Mouse (Mus musculus) neural tube, embryonic 11.5 days (tissue): Measurements from ENCODE around the gene Tctn3. TPM values are rescaled to one million over a fixed set of nuclear protein-coding genes. Genes with fewer than 3 reads are reported as not detected.
"Not testable (repeated sequence)": the region's sequence is repeated elsewhere in the genome, so short reads cannot be mapped to it uniquely, and the experiment has no call there.

Source experiments
- ATAC-seq: fragments of 200-750 bp; cut with Nextera tagmentation; 2 replicates; pipeline ENCODE4 v1.8.0; 2017; ENCODE audit warnings: moderate number of reproducible peaks, mild to moderate bottlenecking, moderate TSS enrichment, moderate library complexity; ENCODE audit not compliant: insufficient read depth, low FRiP score, low TSS enrichment
- DNase-seq: peaks from one replicate; pipeline ENCODE4 v3.0.0-alpha.2; 2015; ENCODE audit warnings: low spot score
- H3K27ac ChIP-seq: fragments of 300-500 bp; sonication (generic); 2 replicates; pipeline ENCODE4 v1.5.1; 2014; ENCODE audit warnings: low read depth, mild to moderate bottlenecking, low read length
- H3K27me3 ChIP-seq: fragments of 300-500 bp; sonication (generic); 2 replicates; pipeline ENCODE4 v1.6.1; 2014; ENCODE audit warnings: mild to moderate bottlenecking, low read length, mixed read lengths; ENCODE audit not compliant: control insufficient read depth, insufficient read depth
- H3K36me3 ChIP-seq: fragments of 300-500 bp; sonication (generic); 2 replicates; pipeline ENCODE4 v1.6.1; 2014; ENCODE audit warnings: mild to moderate bottlenecking, low read length, moderate library complexity, mixed read lengths; ENCODE audit not compliant: control insufficient read depth, insufficient read depth
- H3K4me1 ChIP-seq: fragments of 300-500 bp; sonication (generic); 2 replicates; pipeline ENCODE4 v1.6.1; 2014; ENCODE audit warnings: low read length, mixed read lengths; ENCODE audit not compliant: control insufficient read depth, insufficient read depth
- H3K4me2 ChIP-seq: fragments of 300-500 bp; sonication (generic); 2 replicates; pipeline ENCODE4 v1.6.1; 2014; ENCODE audit warnings: low read depth, mild to moderate bottlenecking, moderate library complexity
- H3K4me3 ChIP-seq: fragments of 300-500 bp; sonication (generic); 2 replicates; pipeline ENCODE4 v1.5.1; 2014; ENCODE audit warnings: low read depth, low read length
- H3K9ac ChIP-seq: fragments of 300-500 bp; sonication (generic); 2 replicates; pipeline ENCODE4 v1.6.1; 2014; ENCODE audit warnings: mild to moderate bottlenecking, low read length
- H3K9me3 ChIP-seq: fragments of 300-500 bp; sonication (generic); 2 replicates; pipeline ENCODE4 v1.6.1; 2016; ENCODE audit warnings: low read length; ENCODE audit not compliant: control insufficient read depth
- WGBS: fragments of 180-500 bp; shearing (Covaris S2); extraction: QIAGEN DNeasy Blood & Tissue Kit; methylation state at CpG from one replicate; pipeline ENCODE4 v1.1.7; 2014; 5-methylcytosine and 5-hydroxymethylcytosine counted together
- polyA plus RNA-seq: library from polyadenylated mRNA; unstranded; fragments of >200 nt; fragmentation: Nextera tagmentation; extraction: Ambion mirVana; gene quantifications from 2 replicates; pipeline ENCODE4 v1.2.1, GENCODE M21; 2014

Gene Tctn3
- polyA plus RNA-seq, 1 experiment from 2014 or later: 10.0 TPM

DNA sequence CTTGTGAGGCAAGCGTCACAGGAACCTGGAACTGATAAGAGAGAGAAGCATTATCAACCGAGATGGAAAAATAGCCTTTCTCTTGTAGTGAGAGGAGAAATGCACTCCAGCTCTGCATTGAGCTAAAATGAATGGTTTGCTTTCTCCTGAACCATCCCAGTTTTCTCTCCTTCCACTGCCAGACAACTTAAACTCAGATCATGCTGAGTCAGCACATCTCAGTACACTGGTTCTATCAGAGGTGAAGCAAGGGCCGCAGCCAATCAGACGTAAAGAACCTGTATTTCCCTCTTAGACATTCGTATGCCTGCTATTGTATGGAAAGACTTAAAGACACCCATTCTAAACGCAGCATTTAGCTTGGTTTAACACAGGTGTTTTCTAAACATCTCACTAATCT lies 4.4 kb downstream of the Tctn3 start:
- DNase-seq: no peak
- Histone ChIP-seq H3K27ac (no peak overlapping the region), H3K4me2 (no peak overlapping the region), H3K4me3 (no peak overlapping the region), H3K27me3 (no peaks in the 10 kb centered on the region), H3K9ac (no peak overlapping the region), H3K36me3 (peaks cover 6% of the 10 kb centered on the region), H3K9me3 (no peaks in the 10 kb centered on the region), H3K4me1 (peaks cover 5% of the 10 kb centered on the region)
- no peak for ATAC-seq
- 89% methylated on average over 6 of the region's 6 CpGs for WGBS

DNA sequence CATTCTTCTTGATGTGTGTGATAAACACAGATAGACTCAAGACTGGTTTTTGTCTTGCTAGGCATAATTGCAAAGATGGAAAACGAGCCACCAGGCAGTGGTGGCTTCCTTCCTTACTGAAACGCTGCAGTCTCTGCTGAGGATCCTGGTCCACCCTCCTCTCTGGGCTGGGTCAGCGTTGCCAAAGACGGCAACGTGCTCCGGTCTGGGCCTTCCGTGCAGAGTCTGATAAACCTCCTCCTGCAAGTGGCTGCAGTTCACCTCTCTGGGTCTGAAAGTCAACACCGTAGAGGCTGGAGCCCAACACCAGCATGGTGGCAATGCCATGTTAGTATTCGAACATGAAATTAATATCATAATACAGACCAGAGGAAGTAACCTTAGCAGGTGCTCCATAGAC lies 6.8 kb downstream of the Tctn3 start:
- Histone ChIP-seq H3K4me1 (no peaks in the 10 kb centered on the region), H3K9me3 (no peaks in the 10 kb centered on the region), H3K4me2 (no peak overlapping the region), H3K9ac (no peak overlapping the region), H3K4me3 (no peak overlapping the region), H3K27ac (no peak overlapping the region), H3K36me3 (peaks cover 6% of the 10 kb centered on the region), H3K27me3 (no peaks in the 10 kb centered on the region)
- ATAC-seq (no peak), DNase-seq (no peak)
- 94% methylated on average over 9 of the region's 9 CpGs for WGBS

GRCm38 (mm10) chr19:40601870-40602269 lies 10.2 kb downstream of the Tctn3 start:
- no peak overlapping the region for H3K4me2 ChIP-seq

GRCm38 (mm10) chr19:40600846-40601245 lies 11.2 kb downstream of the Tctn3 start:
- H3K4me1 ChIP-seq, H3K9ac ChIP-seq, H3K4me3 ChIP-seq, DNase-seq, H3K4me2 ChIP-seq, H3K36me3 ChIP-seq, H3K27me3 ChIP-seq, H3K9me3 ChIP-seq, ATAC-seq, H3K27ac ChIP-seq: not testable (repeated sequence)
- 91% methylated on average over 5 of the region's 5 CpGs for WGBS

More at GRCm38 (mm10) chr19:40601870-40602269, 10.2 kb downstream of the Tctn3 start:
- ATAC-seq (no peak), DNase-seq (no peak)
- Histone ChIP-seq H3K27me3 (no peaks in the 10 kb centered on the region), H3K9ac (no peak overlapping the region), H3K4me1 (no peaks in the 10 kb centered on the region), H3K9me3 (no peaks in the 10 kb centered on the region), H3K4me3 (no peak overlapping the region), H3K27ac (no peak overlapping the region), H3K36me3 (peaks cover 2% of the 10 kb centered on the region; the same call in 1 of the 2 replicates)
- WGBS: 94% methylated on average over 3 of the region's 3 CpGs

DNA sequence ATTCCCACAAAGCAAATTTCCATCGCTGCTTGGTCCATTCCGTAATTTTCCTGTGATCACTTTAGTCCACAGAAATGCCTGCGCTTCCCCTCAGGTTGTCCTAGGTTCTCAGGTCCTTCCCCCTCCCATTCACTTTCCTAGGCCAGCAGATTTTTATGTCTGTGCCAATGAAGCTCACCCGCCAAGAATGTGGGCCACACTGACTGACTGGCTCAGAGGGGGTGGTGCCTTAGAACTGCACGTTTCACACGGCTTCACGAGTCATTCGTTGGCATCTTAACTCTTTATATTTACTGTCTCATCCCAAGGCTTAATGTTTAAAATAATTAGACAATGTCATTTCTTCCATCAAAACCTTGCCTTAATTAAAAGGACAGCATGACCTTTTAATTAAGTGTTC lies 16.2 kb downstream of the Tctn3 start:
- H3K4me3 ChIP-seq: no peak overlapping the region
- no peaks in the 10 kb centered on the region for H3K36me3 ChIP-seq
- H3K4me1 ChIP-seq: no peaks in the 10 kb centered on the region
- no peak for DNase-seq
- no peak overlapping the region for H3K9ac ChIP-seq
- no peak overlapping the region for H3K4me2 ChIP-seq
- no peaks in the 10 kb centered on the region for H3K9me3 ChIP-seq
- WGBS: 93% methylated on average over 8 of the region's 8 CpGs
- no peak for ATAC-seq
- H3K27me3 ChIP-seq: no peaks in the 10 kb centered on the region
- no peak overlapping the region for H3K27ac ChIP-seq

- Histone ChIP-seq H3K9ac (no peak overlapping the region), H3K4me1 (no peaks in the 10 kb centered on the region), H3K36me3 (no peaks in the 10 kb centered on the region), H3K9me3 (no peaks in the 10 kb centered on the region), H3K27ac (no peak overlapping the region), H3K27me3 (no peaks in the 10 kb centered on the region), H3K4me3 (no peak overlapping the region), H3K4me2 (no peak overlapping the region)
- DNase-seq (no peak), ATAC-seq (no peak)
- 93% methylated on average over 3 of the region's 3 CpGs for WGBS
These were observed 16.8 kb downstream of the Tctn3 start for GRCm38 (mm10) chr19:40595231-40595630.

DNA sequence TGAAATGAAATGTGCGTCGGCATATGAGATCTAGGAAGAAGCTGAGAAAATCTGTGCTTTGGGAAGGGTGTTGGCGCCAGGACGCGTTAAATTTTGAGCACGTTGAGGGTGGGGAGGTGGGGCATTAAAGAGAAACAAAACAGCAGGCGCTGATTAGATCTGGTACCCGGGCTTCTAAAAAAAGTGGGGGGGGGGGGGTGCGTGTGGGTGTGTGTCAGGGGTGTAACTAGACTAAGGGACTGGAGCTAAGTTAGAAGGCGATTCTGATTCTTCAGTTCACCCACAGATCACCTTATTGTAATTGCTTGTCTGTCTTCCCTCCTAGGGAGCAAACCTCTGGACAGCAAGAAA lies 22.5 kb downstream of the Tctn3 start:
- Histone ChIP-seq H3K9ac (peak overlapping the region; percentile 59), H3K36me3 (no peaks in the 10 kb centered on the region), H3K27me3 (no peaks in the 10 kb centered on the region), H3K4me2 (peak overlapping the region; percentile 83), H3K27ac (0 out of 2 replicates have a peak overlapping the region, but pooled peaks have one; percentile 29), H3K9me3 (no peaks in the 10 kb centered on the region), H3K4me1 (peaks cover 12% of the 10 kb centered on the region), H3K4me3 (peak overlapping the region; percentile 79)
- no peak for DNase-seq
- peak; percentile 14; the same call in 1 of the 2 replicates for ATAC-seq
- under 1% methylated on average over 10 of the region's 10 CpGs for WGBS

DNA sequence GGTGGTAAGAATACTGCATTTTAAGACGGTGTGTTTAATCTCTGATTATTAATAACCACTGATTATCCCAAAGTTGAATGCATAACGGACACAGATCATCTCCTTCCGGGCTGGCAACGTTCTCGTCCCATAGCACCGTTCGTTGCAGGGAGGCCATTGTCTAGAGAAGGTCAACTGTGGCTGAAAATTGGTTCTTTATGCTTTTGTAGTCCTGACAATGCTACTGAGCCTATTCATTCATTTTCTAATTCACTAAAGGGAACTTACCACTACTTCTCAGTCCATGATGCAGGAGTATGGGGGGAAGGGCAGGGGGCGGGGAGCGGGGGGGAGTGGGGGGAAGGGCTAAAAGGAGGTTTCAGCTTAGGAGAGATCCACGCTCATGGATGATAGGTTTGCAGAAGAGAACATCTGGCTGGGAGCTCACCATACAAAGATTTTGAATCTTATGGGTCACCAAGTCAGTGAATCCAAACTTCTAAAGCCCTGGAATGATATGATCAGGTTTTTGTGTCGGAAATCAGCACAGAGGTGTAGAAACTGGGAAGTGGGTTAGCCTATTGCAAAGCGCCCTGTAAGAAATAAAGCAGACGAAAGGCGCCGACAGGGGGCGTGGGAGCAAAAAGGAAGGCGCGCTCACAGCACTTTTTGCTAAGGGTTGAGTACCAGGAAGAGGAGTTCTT lies 23.0 kb downstream of the Tctn3 start:
- H3K27ac ChIP-seq: 0 out of 2 replicates have a peak overlapping the region, but pooled peaks have one; percentile 29
- under 1% methylated on average over 18 of the region's 18 CpGs for WGBS
- peak overlapping the region; percentile 83 for H3K4me2 ChIP-seq
- ATAC-seq (peak; percentile 51), DNase-seq (peak; percentile 95)
- H3K27me3 ChIP-seq: no peaks in the 10 kb centered on the region
- peak overlapping the region; percentile 79 for H3K4me3 ChIP-seq
- H3K4me1 ChIP-seq: peaks cover 12% of the 10 kb centered on the region
- no peaks in the 10 kb centered on the region for H3K9me3 ChIP-seq
- peak overlapping the region; percentile 59 for H3K9ac ChIP-seq
- no peaks in the 10 kb centered on the region for H3K36me3 ChIP-seq

- Histone ChIP-seq H3K4me3 (peak within 1 kb of the TSS; percentile 79), H3K4me2 (peak within 1 kb of the TSS; percentile 83), H3K9me3 (no peaks in the 10 kb centered on the region), H3K9ac (peak within 1 kb of the TSS; percentile 83), H3K27me3 (no peaks in the 10 kb centered on the region), H3K27ac (0 out of 2 replicates have a peak within 1 kb of the TSS, but pooled peaks have one; percentile 29), H3K36me3 (no peaks in the 10 kb centered on the region), H3K4me1 (peaks cover 12% of the 10 kb centered on the region)
- DNase-seq (peak; percentile 98), ATAC-seq (peak; percentile 96)
- under 1% methylated on average over 34 of the region's 34 CpGs for WGBS
These were observed 23.8 kb downstream of the Tctn3 start, which contains the start of gene Aldh18a1 for GRCm38 (mm10) chr19:40588293-40588654. TSS of gene Aldh18a1 (minus strand) at chr19:40588463.
